In genomic region chr9:37017169-37017568, GRCm38 (mm10) we compare ENCODE assay signal across 21 mouse cellular contexts.
A peak's percentile ranks its signal among the peaks of the same experiment; 100 is the strongest.
DNase-seq lines count a peak whose midpoint lies in the region; ATAC-seq and TF ChIP-seq lines count a peak whose summit lies in the region.
"Had no signal": no experiment of that assay in that cellular context is flagged by ENCODE, and none has a peak within 500 bp of the region (broad histone marks: within the 10 kb centered on the region; RNA-seq: fewer than 3 reads in every experiment).

No protein-coding gene starts in this region.

- 68% methylated on average over 7 of the region's 7 CpGs for WGBS in forebrain, postnatal 0 days
- whole genome bisulfite sequencing in forebrain, embryonic 13.5 days, result 80% methylated on average over 7 of the region's 7 CpGs
- 50% methylated on average over 7 of the region's 7 CpGs for WGBS in lung, embryonic 14.5 days

- no peak for ATAC-seq in forebrain, postnatal 0 days
- no peak for ATAC-seq in forebrain, embryonic 13.5 days
- no peak for ATAC-seq in lung, embryonic 14.5 days (ENCODE audit: insufficient read depth)
- ATAC-seq: forebrain, embryonic 16.5 days had no signal

- no peak for DNase-seq in forebrain, postnatal 0 days
- DNase-seq in lung, embryonic 14.5 days, result peak; percentile 51
- DNase-seq in lung, adult 18-20 months, result no peak
- DNase-seq in testis, postnatal 10 days (ENCODE audit: low spot score), result no peak
- DNase-seq in retina, postnatal 1 day, result no peak
- DNase-seq in thymus, postnatal 36 days, result no peak
- DNase-seq: adrenal gland, postnatal 10 days; cerebellum, adult 2 months; cerebellum, postnatal 25 days; embryo, embryonic 11 days; gastrocnemius, postnatal 25 days; kidney, adult 11 months; kidney, postnatal 4 days; lung, postnatal 14 days; right cerebral cortex, postnatal 25 days; spleen, adult 18-20 months had no signal

- H3K4me3 ChIP-seq in forebrain, postnatal 0 days (ENCODE audit: low read depth, low read length), result no peak overlapping the region
- H3K4me3 ChIP-seq in forebrain, embryonic 13.5 days, result no peak overlapping the region
- no peak overlapping the region for H3K4me3 ChIP-seq in lung, embryonic 14.5 days (ENCODE audit: low read depth, low read length)
- H3K4me3 ChIP-seq in testis, adult 2 months (ENCODE audit: control insufficient read depth, low read depth, low read length), result peak overlapping the region; percentile 40
- H3K4me3 ChIP-seq: kidney, embryonic 15.5 days had no signal

- no peak for TF ChIP-seq CTCF in forebrain, postnatal 0 days (IDR thresholded peaks at IDR 0.05; ENCODE audit: low read depth)
- TF ChIP-seq CTCF in lung, embryonic 14.5 days (IDR thresholded peaks at IDR 0.05; ENCODE audit: low read depth), result no peak
- no peak for TF ChIP-seq CTCF in testis, adult 2 months (IDR thresholded peaks at IDR 0.05; ENCODE audit: control insufficient read depth, insufficient read depth, insufficient replicate concordance, low read depth, low read length)

- no peaks in the 10 kb centered on the region for H3K27me3 ChIP-seq in forebrain, postnatal 0 days (ENCODE audit: insufficient read depth, low read length)
- H3K27me3 ChIP-seq in forebrain, embryonic 13.5 days, result no peaks in the 10 kb centered on the region
- no peaks in the 10 kb centered on the region for H3K27me3 ChIP-seq in lung, embryonic 14.5 days (ENCODE audit: insufficient read depth, low read length)
- no peaks in the 10 kb centered on the region for H3K27me3 ChIP-seq in testis, adult 2 months (ENCODE audit: control insufficient read depth, insufficient read depth, low read length)
- H3K27me3 ChIP-seq: kidney, embryonic 15.5 days had no signal

- peaks cover 12% of the 10 kb centered on the region; the same call in 1 of the 2 replicates for H3K4me1 ChIP-seq in forebrain, postnatal 0 days (ENCODE audit: insufficient read depth)
- peaks cover 30% of the 10 kb centered on the region for H3K4me1 ChIP-seq in forebrain, embryonic 13.5 days
- H3K4me1 ChIP-seq in lung, embryonic 14.5 days (ENCODE audit: insufficient read depth), result peaks cover 19% of the 10 kb centered on the region
- H3K4me1 ChIP-seq in testis, adult 2 months (ENCODE audit: control insufficient read depth, insufficient read depth, low read length), result peaks cover 3% of the 10 kb centered on the region; the same call in 1 of the 2 replicates

- H3K9ac ChIP-seq in forebrain, postnatal 0 days, result no peak overlapping the region
- no peak overlapping the region for H3K9ac ChIP-seq in forebrain, embryonic 13.5 days
- no peak overlapping the region for H3K9ac ChIP-seq in lung, embryonic 14.5 days
- H3K9ac ChIP-seq: kidney, embryonic 15.5 days; liver, embryonic 14.5 days had no signal

- peak overlapping the region; percentile 35 for H3K27ac ChIP-seq in forebrain, postnatal 0 days (ENCODE audit: low read depth, low read length)
- no peak overlapping the region for H3K27ac ChIP-seq in forebrain, embryonic 13.5 days
- peak overlapping the region; percentile 31 for H3K27ac ChIP-seq in lung, embryonic 14.5 days (ENCODE audit: low read depth)
- H3K27ac ChIP-seq in testis, adult 2 months (ENCODE audit: control insufficient read depth, insufficient read depth, low read depth, low read length), result no peak overlapping the region
- H3K27ac ChIP-seq: kidney, embryonic 15.5 days; liver, embryonic 14.5 days had no signal

- no peaks in the 10 kb centered on the region for H3K36me3 ChIP-seq in forebrain, postnatal 0 days (ENCODE audit: insufficient read depth)
- no peaks in the 10 kb centered on the region for H3K36me3 ChIP-seq in forebrain, embryonic 13.5 days (ENCODE audit: poor library complexity, severe bottlenecking)
- no peaks in the 10 kb centered on the region for H3K36me3 ChIP-seq in lung, embryonic 14.5 days (ENCODE audit: insufficient read depth)
- no peaks in the 10 kb centered on the region for H3K36me3 ChIP-seq in testis, adult 2 months (ENCODE audit: control insufficient read depth, insufficient read depth, low read length)
- H3K36me3 ChIP-seq: kidney, embryonic 15.5 days had no signal

- H3K9me3 ChIP-seq in forebrain, postnatal 0 days (ENCODE audit: low read length), result no peaks in the 10 kb centered on the region
- no peaks in the 10 kb centered on the region for H3K9me3 ChIP-seq in forebrain, embryonic 13.5 days (replicated peaks)
- no peaks in the 10 kb centered on the region for H3K9me3 ChIP-seq in lung, embryonic 14.5 days (ENCODE audit: low read depth, low read length)
- H3K9me3 ChIP-seq: kidney, embryonic 15.5 days had no signal

- H3K4me2 ChIP-seq in forebrain, postnatal 0 days (ENCODE audit: low read depth), result no peak overlapping the region
- H3K4me2 ChIP-seq in forebrain, embryonic 13.5 days, result no peak overlapping the region
- no peak overlapping the region for H3K4me2 ChIP-seq in lung, embryonic 14.5 days
- H3K4me2 ChIP-seq: kidney, embryonic 15.5 days had no signal

- no peak for TF ChIP-seq POLR2A in testis, adult 2 months (IDR thresholded peaks at IDR 0.05; ENCODE audit: control insufficient read depth, low read depth, low read length)

Comparison
In these comparisons a context has a peak if more than half of its experiments do, and no peak if none do; other contexts are left out.
1. H3K27ac ChIP-seq: peak in forebrain, postnatal 0 days (single experiment) and lung, embryonic 14.5 days (single experiment); none in forebrain, embryonic 13.5 days (single experiment) and testis, adult 2 months (single experiment).